Mouse (Mus musculus): ENCODE measurements around the gene Dnajc28. TPM values are rescaled to one million over a fixed set of nuclear protein-coding genes. Genes with fewer than 3 reads are reported as not detected.

The Dnajc28 gene
- polyA plus RNA-seq, 1 experiment from 2014 or later, result 3.8 TPM

GRCm38 (mm10) chr16:91629749-91630148 lies 10.9 kb upstream of the Dnajc28 start:
- no peak overlapping the region for H3K4me2 ChIP-seq
- 91% methylated on average over 4 of the region's 4 CpGs for WGBS
- no peak for ATAC-seq (ENCODE audit: insufficient number of reproducible peaks, low FRiP score, low TSS enrichment, low read depth)

GRCm38 (mm10) chr16:91628673-91629072 lies 9.8 kb upstream of the Dnajc28 start:
- Histone ChIP-seq H3K4me1 (no peaks in the 10 kb centered on the region), H3K27me3 (no peaks in the 10 kb centered on the region), H3K9me3 (no peaks in the 10 kb centered on the region), H3K9ac (no peak overlapping the region), H3K36me3 (peaks cover 89% of the 10 kb centered on the region), H3K4me3 (no peak overlapping the region), H3K4me2 (no peak overlapping the region), H3K27ac (no peak overlapping the region)
- WGBS, result 81% methylated on average over 3 of the region's 3 CpGs
- ATAC-seq (ENCODE audit: insufficient number of reproducible peaks, low FRiP score, low TSS enrichment, low read depth), result no peak

More at GRCm38 (mm10) chr16:91629749-91630148, 10.9 kb upstream of the Dnajc28 start:
- no peaks in the 10 kb centered on the region for H3K9me3 ChIP-seq
- H3K4me3 ChIP-seq, result no peak overlapping the region
- H3K9ac ChIP-seq, result no peak overlapping the region
- no peak overlapping the region for H3K27ac ChIP-seq
- no peaks in the 10 kb centered on the region for H3K27me3 ChIP-seq
- H3K4me1 ChIP-seq, result no peaks in the 10 kb centered on the region
- H3K36me3 ChIP-seq, result peaks cover 90% of the 10 kb centered on the region

- H3K9ac ChIP-seq, result no peak overlapping the region
- H3K27ac ChIP-seq, result no peak overlapping the region
- H3K4me1 ChIP-seq, result no peaks in the 10 kb centered on the region
- no peak overlapping the region for H3K4me3 ChIP-seq
- no peak overlapping the region for H3K4me2 ChIP-seq
- no peaks in the 10 kb centered on the region for H3K27me3 ChIP-seq
- H3K36me3 ChIP-seq, result peaks cover 92% of the 10 kb centered on the region
- ATAC-seq (ENCODE audit: insufficient number of reproducible peaks, low FRiP score, low TSS enrichment, low read depth), result no peak
- 91% methylated on average over 7 of the region's 7 CpGs for WGBS
- H3K9me3 ChIP-seq, result no peaks in the 10 kb centered on the region
These were observed 9.0 kb upstream of the Dnajc28 start for GRCm38 (mm10) chr16:91627831-91628230.

- peaks cover 79% of the 10 kb centered on the region for H3K36me3 ChIP-seq
- no peak overlapping the region for H3K4me3 ChIP-seq
- H3K4me2 ChIP-seq, result no peak overlapping the region
- H3K9ac ChIP-seq, result no peak overlapping the region
- 94% methylated on average over 9 of the region's 9 CpGs for WGBS
- no peak overlapping the region for H3K27ac ChIP-seq
- no peaks in the 10 kb centered on the region for H3K9me3 ChIP-seq
- H3K27me3 ChIP-seq, result no peaks in the 10 kb centered on the region
- ATAC-seq (ENCODE audit: insufficient number of reproducible peaks, low FRiP score, low TSS enrichment, low read depth), result no peak
- peaks cover 4% of the 10 kb centered on the region for H3K4me1 ChIP-seq
These were observed 4.2 kb upstream of the Dnajc28 start for GRCm38 (mm10) chr16:91623074-91623473.

GRCm38 (mm10) chr16:91620991-91621390 lies 2.2 kb upstream of the Dnajc28 start:
- H3K27ac ChIP-seq, result no peak overlapping the region
- no peaks in the 10 kb centered on the region for H3K27me3 ChIP-seq
- ATAC-seq (ENCODE audit: insufficient number of reproducible peaks, low FRiP score, low TSS enrichment, low read depth), result no peak
- H3K4me1 ChIP-seq, result peaks cover 4% of the 10 kb centered on the region
- no peak overlapping the region for H3K4me3 ChIP-seq
- H3K36me3 ChIP-seq, result peaks cover 60% of the 10 kb centered on the region
- H3K9me3 ChIP-seq, result no peaks in the 10 kb centered on the region
- WGBS, result 83% methylated on average over 11 of the region's 11 CpGs
- H3K4me2 ChIP-seq, result no peak overlapping the region
- no peak overlapping the region for H3K9ac ChIP-seq

- peaks cover 52% of the 10 kb centered on the region for H3K36me3 ChIP-seq
- 86% methylated on average over 5 of the region's 5 CpGs for WGBS
- no peaks in the 10 kb centered on the region for H3K9me3 ChIP-seq
- H3K9ac ChIP-seq, result no peak overlapping the region
- no peak overlapping the region for H3K4me3 ChIP-seq
- H3K27ac ChIP-seq, result no peak overlapping the region
- H3K4me2 ChIP-seq, result no peak overlapping the region
- peaks cover 4% of the 10 kb centered on the region for H3K4me1 ChIP-seq
- H3K27me3 ChIP-seq, result no peaks in the 10 kb centered on the region
- ATAC-seq (ENCODE audit: insufficient number of reproducible peaks, low FRiP score, low TSS enrichment, low read depth), result no peak
These were observed 1.4 kb upstream of the Dnajc28 start for GRCm38 (mm10) chr16:91620185-91620584.

- Histone ChIP-seq H3K4me1 (peaks cover 4% of the 10 kb centered on the region), H3K4me2 (no peak overlapping the region), H3K36me3 (no peaks in the 10 kb centered on the region), H3K27ac (no peak overlapping the region), H3K9ac (no peak overlapping the region), H3K27me3 (no peaks in the 10 kb centered on the region), H3K9me3 (no peaks in the 10 kb centered on the region), H3K4me3 (no peak overlapping the region)
- 78% methylated on average over 6 of the region's 6 CpGs for WGBS
- ATAC-seq (ENCODE audit: insufficient number of reproducible peaks, low FRiP score, low TSS enrichment, low read depth), result no peak
These were observed 4.3 kb downstream of the Dnajc28 start for GRCm38 (mm10) chr16:91614552-91614951.

GRCm38 (mm10) chr16:91612525-91612924 lies 6.3 kb downstream of the Dnajc28 start:
- H3K27me3 ChIP-seq, result no peaks in the 10 kb centered on the region
- H3K4me3 ChIP-seq, result no peak overlapping the region
- H3K4me1 ChIP-seq, result no peaks in the 10 kb centered on the region
- H3K9me3 ChIP-seq, result no peaks in the 10 kb centered on the region
- WGBS, result 70% methylated on average over 5 of the region's 5 CpGs
- H3K4me2 ChIP-seq, result no peak overlapping the region
- no peak for ATAC-seq (ENCODE audit: insufficient number of reproducible peaks, low FRiP score, low TSS enrichment, low read depth)
- H3K9ac ChIP-seq, result no peak overlapping the region
- H3K27ac ChIP-seq, result no peak overlapping the region
- H3K36me3 ChIP-seq, result no peaks in the 10 kb centered on the region

GRCm38 (mm10) chr16:91611248-91611647 lies 7.6 kb downstream of the Dnajc28 start:
- H3K4me2 ChIP-seq, result no peak overlapping the region
- no peaks in the 10 kb centered on the region for H3K9me3 ChIP-seq
- H3K36me3 ChIP-seq, result no peaks in the 10 kb centered on the region
- H3K27ac ChIP-seq, result no peak overlapping the region
- H3K9ac ChIP-seq, result no peak overlapping the region
- no peaks in the 10 kb centered on the region for H3K27me3 ChIP-seq
- H3K4me3 ChIP-seq, result no peak overlapping the region
- 60% methylated on average over 11 of the region's 11 CpGs for WGBS
- no peaks in the 10 kb centered on the region for H3K4me1 ChIP-seq
- ATAC-seq (ENCODE audit: insufficient number of reproducible peaks, low FRiP score, low TSS enrichment, low read depth), result no peak

GRCm38 (mm10) chr16:91609501-91610245 lies 9.2 kb downstream of the Dnajc28 start:
- H3K4me1 ChIP-seq, result no peaks in the 10 kb centered on the region
- 42% methylated on average over 9 of the region's 9 CpGs for WGBS
- no peak overlapping the region for H3K4me2 ChIP-seq
- H3K9ac ChIP-seq, result no peak overlapping the region
- 0 out of 2 replicates have a peak overlapping the region, but pooled peaks have one; percentile 6 for H3K27ac ChIP-seq
- 0 out of 2 replicates have a peak, but pooled peaks have one; percentile 53 for ATAC-seq (ENCODE audit: insufficient number of reproducible peaks, low FRiP score, low TSS enrichment, low read depth)
- H3K4me3 ChIP-seq, result no peak overlapping the region
- H3K27me3 ChIP-seq, result no peaks in the 10 kb centered on the region
- no peaks in the 10 kb centered on the region for H3K9me3 ChIP-seq
- H3K36me3 ChIP-seq, result no peaks in the 10 kb centered on the region

GRCm38 (mm10) chr16:91606958-91607357 lies 11.9 kb downstream of the Dnajc28 start:
- Histone ChIP-seq H3K9me3 (no peaks in the 10 kb centered on the region), H3K9ac (no peak overlapping the region), H3K27me3 (no peaks in the 10 kb centered on the region), H3K4me2 (no peak overlapping the region), H3K4me1 (no peaks in the 10 kb centered on the region), H3K27ac (no peak overlapping the region), H3K4me3 (no peak overlapping the region), H3K36me3 (no peaks in the 10 kb centered on the region)
- 83% methylated on average over 8 of the region's 8 CpGs for WGBS
- no peak for ATAC-seq (ENCODE audit: insufficient number of reproducible peaks, low FRiP score, low TSS enrichment, low read depth)

GRCm38 (mm10) chr16:91605156-91605555 lies 13.7 kb downstream of the Dnajc28 start:
- no peak overlapping the region for H3K9ac ChIP-seq
- H3K4me3 ChIP-seq, result no peak overlapping the region
- 56% methylated on average over 6 of the region's 6 CpGs for WGBS
- H3K27ac ChIP-seq, result no peak overlapping the region
- H3K4me1 ChIP-seq, result no peaks in the 10 kb centered on the region
- no peaks in the 10 kb centered on the region for H3K27me3 ChIP-seq
- no peaks in the 10 kb centered on the region for H3K9me3 ChIP-seq
- H3K4me2 ChIP-seq, result no peak overlapping the region
- no peak for ATAC-seq (ENCODE audit: insufficient number of reproducible peaks, low FRiP score, low TSS enrichment, low read depth)
- H3K36me3 ChIP-seq, result no peaks in the 10 kb centered on the region
